8 mouse cellular contexts compared by ENCODE assay signal in genomic region chr4:133309948-133310347, GRCm38 (mm10). TPM values are rescaled to one million over a fixed set of nuclear protein-coding genes. Genes with fewer than 3 reads are reported as not detected.
DNase-seq lines count a peak whose midpoint lies in the region; ATAC-seq lines count a peak whose summit lies in the region.

No protein-coding gene starts in this region.

- DNase-seq in CD4-positive, CD25-positive, alpha-beta regulatory T cell, adult 2 months (ENCODE audit: low read depth, low spot score) = peak; percentile 87
- peak; percentile 87 for DNase-seq in ZHBTc4 (ENCODE audit: low read depth, low spot score)
- DNase-seq in heart, adult 8-10 months (ENCODE audit: low spot score) = peak; percentile 84
- peak; percentile 85 to 89 for DNase-seq in layer of hippocampus, postnatal 14 days (ENCODE audit: low spot score in 2 of 2)
- DNase-seq in spleen, postnatal 14 days (ENCODE audit: low spot score in 2 of 2) = peak; percentile 73 to 85

- no peak for ATAC-seq in CD4-positive, CD25-positive, alpha-beta regulatory T cell, adult 4 months
- peak; percentile 88 for ATAC-seq in common myeloid progenitor, adult 5-6 weeks (replicated peaks; ENCODE audit: low read depth, poor library complexity, severe bottlenecking)
- ATAC-seq in megakaryocyte-erythroid progenitor cell, adult 5-6 weeks (replicated peaks; ENCODE audit: low FRiP score, low TSS enrichment, poor library complexity, severe bottlenecking) = peak; percentile 67; the same call in 1 of the 2 replicates

RNA-seq across cellular contexts. Expression of gene Tmem222, which starts 32.4 kb away (rescaled TPM):
- polyA plus RNA-seq in CD4-positive, CD25-positive, alpha-beta regulatory T cell, adult 4 months (2017; shearing (Covaris generic)) = 10 to 100 TPM; 83.4 to 93.2 TPM
- total RNA-seq in common myeloid progenitor, adult 5-6 weeks (2017) = 20.4 and 21.7 TPM in 2 replicates
- 10 to 100 TPM; 29.3 to 39.8 (median 34.3) TPM for total RNA-seq in heart, adult 8-10 months (2022)
- 10 to 100 TPM; 78.2 to 78.4 TPM for total RNA-seq in layer of hippocampus, postnatal 14 days (2021)
- 38.1 and 66.4 TPM in 2 replicates for total RNA-seq in megakaryocyte-erythroid progenitor cell, adult 5-6 weeks (2014; fragmentation: Nextera tagmentation)
- 18.2 and 19.2 TPM in 2 replicates for total RNA-seq in megakaryocyte-erythroid progenitor cell, adult 5-6 weeks (2017)

RNA-seq across cellular contexts. Expression of gene Wdtc1, which starts 43.3 kb away (rescaled TPM):
- 1 to 10 TPM; 4.2 to 7.8 TPM for polyA plus RNA-seq in CD4-positive, CD25-positive, alpha-beta regulatory T cell, adult 4 months (2017; shearing (Covaris generic))
- 9.3 and 12.6 TPM in 2 replicates for total RNA-seq in common myeloid progenitor, adult 5-6 weeks (2017)
- total RNA-seq in heart, adult 8-10 months (2022) = 10 to 100 TPM; 77.3 to 94.3 (median 79.2) TPM
- 10 to 100 TPM; 67.8 to 68.9 TPM for total RNA-seq in layer of hippocampus, postnatal 14 days (2021)
- total RNA-seq in megakaryocyte-erythroid progenitor cell, adult 5-6 weeks (2014; fragmentation: Nextera tagmentation) = 15.3 and 18.6 TPM in 2 replicates
- total RNA-seq in megakaryocyte-erythroid progenitor cell, adult 5-6 weeks (2017) = 7.5 and 8.0 TPM in 2 replicates

RNA-seq across cellular contexts. Expression of gene Sytl1, which starts 47.0 kb away (rescaled TPM):
- 10 to 100 TPM; 22.1 to 39.4 TPM for polyA plus RNA-seq in CD4-positive, CD25-positive, alpha-beta regulatory T cell, adult 4 months (2017; shearing (Covaris generic))
- total RNA-seq in common myeloid progenitor, adult 5-6 weeks (2017) = 0.87 and 3.0 TPM in 2 replicates
- total RNA-seq in heart, adult 8-10 months (2022) = under 1 TPM; 0.30 to 0.59 (median 0.33) TPM
- under 1 TPM; 0.19 to 0.44 TPM for total RNA-seq in layer of hippocampus, postnatal 14 days (2021)
- 0.44 and 1.6 TPM in 2 replicates for total RNA-seq in megakaryocyte-erythroid progenitor cell, adult 5-6 weeks (2014; fragmentation: Nextera tagmentation)
- total RNA-seq in megakaryocyte-erythroid progenitor cell, adult 5-6 weeks (2017) = 1.9 TPM in 1 of 2 replicates, not detected in the other

RNA-seq across cellular contexts. Expression of gene Slc9a1, which starts 59.6 kb away (rescaled TPM):
- polyA plus RNA-seq in CD4-positive, CD25-positive, alpha-beta regulatory T cell, adult 4 months (2017; shearing (Covaris generic)) = 10 to 100 TPM in 1 of 2 experiments, 1 to 10 TPM in 1; 9.9 to 19.4 TPM
- total RNA-seq in common myeloid progenitor, adult 5-6 weeks (2017) = 9.0 and 9.7 TPM in 2 replicates
- 10 to 100 TPM; 16.0 to 21.9 (median 16.5) TPM for total RNA-seq in heart, adult 8-10 months (2022)
- 10 to 100 TPM; 60.0 to 62.8 TPM for total RNA-seq in layer of hippocampus, postnatal 14 days (2021)
- total RNA-seq in megakaryocyte-erythroid progenitor cell, adult 5-6 weeks (2014; fragmentation: Nextera tagmentation) = 31.8 and 33.1 TPM in 2 replicates
- 5.8 and 13.7 TPM in 2 replicates for total RNA-seq in megakaryocyte-erythroid progenitor cell, adult 5-6 weeks (2017)
